Mouse (Mus musculus) forebrain, embryonic 10.5 days (tissue): ENCODE measurements around the gene Mroh3. TPM values are rescaled to one million over a fixed set of nuclear protein-coding genes. Genes with fewer than 3 reads are reported as not detected.

Source experiments
- DNase-seq: peaks from one replicate; pipeline ENCODE4 v3.0.0-alpha.2; 2017; ENCODE audit warnings: low spot score; ENCODE audit errors: extremely low spot score
- H3K27ac ChIP-seq: fragments of 300-500 bp; sonication (generic); 2 replicates; pipeline ENCODE4 v1.5.1; 2016; ENCODE audit warnings: mild to moderate bottlenecking
- H3K27me3 ChIP-seq: fragments of 300-500 bp; sonication (generic); 2 replicates; pipeline ENCODE4 v1.6.1; 2016; ENCODE audit warnings: mild to moderate bottlenecking; ENCODE audit not compliant: poor library complexity, severe bottlenecking
- H3K36me3 ChIP-seq: fragments of 300-500 bp; sonication (generic); replicated peaks from 2 replicates; pipeline ENCODE4 v1.6.1; 2016; ENCODE audit warnings: mild to moderate bottlenecking, moderate library complexity
- H3K4me1 ChIP-seq: fragments of 300-500 bp; sonication (generic); 2 replicates; pipeline ENCODE4 v1.6.1; 2016
- H3K4me3 ChIP-seq: fragments of 300-500 bp; sonication (generic); 2 replicates; pipeline ENCODE4 v1.5.1; 2016; ENCODE audit warnings: mild to moderate bottlenecking, moderate library complexity
- H3K9me3 ChIP-seq: fragments of 300-500 bp; sonication (generic); 2 replicates; pipeline ENCODE4 v1.6.1; 2016; ENCODE audit warnings: mild to moderate bottlenecking, moderate library complexity
- WGBS: fragments of 180-500 bp; shearing (Covaris S2); methylation state at CpG from one replicate; pipeline ENCODE4 v1.1.7; 2016; 5-methylcytosine and 5-hydroxymethylcytosine counted together
- polyA plus RNA-seq: library from polyadenylated mRNA; unstranded; fragments of >200 nt; fragmentation: Nextera tagmentation; extraction: Ambion mirVana; gene quantifications from 2 replicates; pipeline ENCODE4 v1.2.1, GENCODE M21; 2016

Gene Mroh3
- polyA plus RNA-seq, 1 experiment from 2014 or later: 0.27 TPM

DNA sequence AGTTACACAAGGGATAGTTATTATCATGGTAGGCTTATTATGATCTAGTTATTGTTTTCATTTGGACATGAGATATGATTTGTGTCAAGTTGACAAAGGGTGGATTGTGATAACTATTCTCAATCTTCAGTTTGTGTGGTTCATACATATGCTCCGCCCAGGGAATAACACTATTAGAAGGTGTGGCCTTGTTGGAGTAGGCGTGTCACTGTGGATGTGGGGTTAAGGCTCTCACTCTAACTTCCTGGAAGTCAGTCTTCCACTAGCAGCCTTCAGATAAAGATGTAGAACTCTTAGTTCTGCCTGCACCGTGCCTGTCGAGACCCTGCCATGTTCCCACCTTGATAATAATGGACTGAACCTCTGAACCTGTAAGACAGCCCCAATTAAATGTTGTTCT lies 25.9 kb upstream of the Mroh3 start:
- H3K4me3 ChIP-seq: no peak overlapping the region
- 87% methylated on average over 4 of the region's 4 CpGs for WGBS
- H3K4me1 ChIP-seq: peaks cover 16% of the 10 kb centered on the region
- DNase-seq: no peak
- H3K36me3 ChIP-seq: no peaks in the 10 kb centered on the region
- H3K9me3 ChIP-seq: no peaks in the 10 kb centered on the region
- no peak overlapping the region for H3K27ac ChIP-seq
- H3K27me3 ChIP-seq: peaks cover 24% of the 10 kb centered on the region

GRCm38 (mm10) chr1:136234595-136235092 lies 22.0 kb upstream of the Mroh3 start:
- peaks cover 36% of the 10 kb centered on the region for H3K27me3 ChIP-seq
- H3K9me3 ChIP-seq: no peaks in the 10 kb centered on the region
- DNase-seq: no peak
- under 1% methylated on average over 9 of the region's 9 CpGs for WGBS
- H3K4me3 ChIP-seq: peak overlapping the region; percentile 72
- no peaks in the 10 kb centered on the region for H3K36me3 ChIP-seq
- H3K4me1 ChIP-seq: peaks cover 50% of the 10 kb centered on the region
- H3K27ac ChIP-seq: peak overlapping the region; percentile 95

- H3K27me3 ChIP-seq: peaks cover 37% of the 10 kb centered on the region
- WGBS: under 1% methylated on average over 51 of the region's 51 CpGs
These were observed 21.4 kb upstream of the Mroh3 start, which contains the start of gene Inava for GRCm38 (mm10) chr1:136233892-136234594. Inava (minus strand) TSS chr1:136234264.

GRCm38 (mm10) chr1:136232986-136233790 lies 20.6 kb upstream of the Mroh3 start:
- peak; percentile 64 for DNase-seq
- Histone ChIP-seq H3K4me3 (peak overlapping the region; percentile 72), H3K27ac (peak overlapping the region; percentile 95), H3K4me1 (peaks cover 64% of the 10 kb centered on the region), H3K9me3 (no peaks in the 10 kb centered on the region), H3K27me3 (peaks cover 37% of the 10 kb centered on the region), H3K36me3 (peaks cover 4% of the 10 kb centered on the region)
- WGBS: under 1% methylated on average over 23 of the region's 23 CpGs

More at GRCm38 (mm10) chr1:136233892-136234594, 21.4 kb upstream of the Mroh3 start, which contains the start of gene Inava:
- peak within 1 kb of the TSS; percentile 95 for H3K27ac ChIP-seq
- peak; percentile 93 for DNase-seq
- peaks cover 56% of the 10 kb centered on the region for H3K4me1 ChIP-seq
- no peaks in the 10 kb centered on the region for H3K9me3 ChIP-seq
- peak within 1 kb of the TSS; percentile 72 for H3K4me3 ChIP-seq
- H3K36me3 ChIP-seq: no peaks in the 10 kb centered on the region

DNA sequence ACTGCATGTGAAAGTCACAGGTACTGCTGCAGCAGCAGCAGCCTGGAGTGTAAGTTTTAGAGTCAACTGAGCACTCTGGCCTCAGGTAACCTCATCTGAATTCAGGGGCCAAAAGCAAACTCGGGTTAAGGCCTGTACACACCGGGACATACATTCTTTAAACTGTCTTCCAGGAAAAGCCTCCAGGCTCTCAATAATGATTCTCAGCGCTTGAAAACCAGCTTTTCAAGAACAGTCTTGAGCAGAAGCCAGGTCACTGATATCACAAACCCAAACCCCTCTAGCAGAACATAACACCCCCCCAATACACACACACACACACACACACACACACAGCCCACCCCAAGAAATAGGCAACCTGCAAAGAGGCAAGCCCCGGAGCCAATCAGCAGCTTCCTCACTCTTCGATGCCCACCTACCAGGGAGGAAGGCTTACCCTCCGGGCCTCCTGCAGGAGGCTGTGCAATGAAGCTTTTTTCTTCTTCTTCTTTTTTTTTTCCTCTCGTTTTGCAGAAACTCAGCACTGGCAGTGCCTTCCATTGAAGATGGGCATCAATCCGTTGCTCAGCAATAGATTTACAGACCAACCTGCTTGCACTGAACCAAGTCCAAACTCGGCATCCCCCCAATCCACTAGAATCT lies 19.8 kb upstream of the Mroh3 start:
- Histone ChIP-seq H3K4me1 (peaks cover 70% of the 10 kb centered on the region), H3K27me3 (peaks cover 37% of the 10 kb centered on the region), H3K4me3 (peak overlapping the region; percentile 72), H3K36me3 (peaks cover 11% of the 10 kb centered on the region), H3K27ac (peak overlapping the region; percentile 95), H3K9me3 (no peaks in the 10 kb centered on the region)
- peak; percentile 44 for DNase-seq
- WGBS: 2% methylated on average over 9 of the region's 9 CpGs

- Histone ChIP-seq H3K36me3 (peaks cover 19% of the 10 kb centered on the region), H3K4me3 (peak overlapping the region; percentile 72), H3K27ac (peak overlapping the region; percentile 80), H3K27me3 (peaks cover 34% of the 10 kb centered on the region), H3K4me1 (peaks cover 70% of the 10 kb centered on the region), H3K9me3 (no peaks in the 10 kb centered on the region)
- no peak for DNase-seq
- WGBS: 3% methylated on average over 6 of the region's 6 CpGs
These were observed 19.0 kb upstream of the Mroh3 start for GRCm38 (mm10) chr1:136231596-136231995.

DNA sequence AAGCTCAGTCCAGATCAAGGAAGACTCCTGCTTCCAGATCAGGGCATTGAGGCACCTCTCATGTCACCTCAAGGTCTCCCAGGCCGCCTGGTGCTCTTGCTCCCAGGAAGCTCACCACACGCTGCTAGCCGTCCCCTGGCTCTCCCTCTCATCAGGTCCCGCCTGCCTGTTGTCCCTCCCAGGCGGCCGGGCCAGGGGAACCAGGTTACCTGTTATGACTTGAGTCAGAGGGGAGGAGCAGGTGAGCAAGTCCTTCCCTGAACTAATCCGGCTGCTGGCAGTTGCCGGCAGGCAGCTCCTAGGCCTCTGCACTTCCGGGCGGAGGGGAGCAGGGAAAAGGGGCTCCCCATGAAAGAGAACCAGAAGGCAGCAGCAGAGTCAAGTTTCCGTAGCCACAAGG lies 17.6 kb upstream of the Mroh3 start:
- H3K4me3 ChIP-seq: peak overlapping the region; percentile 72
- peak overlapping the region; percentile 80 for H3K27ac ChIP-seq
- H3K27me3 ChIP-seq: peaks cover 20% of the 10 kb centered on the region
- H3K9me3 ChIP-seq: no peaks in the 10 kb centered on the region
- DNase-seq: no peak
- H3K36me3 ChIP-seq: peaks cover 33% of the 10 kb centered on the region
- WGBS: 19% methylated on average over 11 of the region's 11 CpGs
- peaks cover 73% of the 10 kb centered on the region for H3K4me1 ChIP-seq

DNA sequence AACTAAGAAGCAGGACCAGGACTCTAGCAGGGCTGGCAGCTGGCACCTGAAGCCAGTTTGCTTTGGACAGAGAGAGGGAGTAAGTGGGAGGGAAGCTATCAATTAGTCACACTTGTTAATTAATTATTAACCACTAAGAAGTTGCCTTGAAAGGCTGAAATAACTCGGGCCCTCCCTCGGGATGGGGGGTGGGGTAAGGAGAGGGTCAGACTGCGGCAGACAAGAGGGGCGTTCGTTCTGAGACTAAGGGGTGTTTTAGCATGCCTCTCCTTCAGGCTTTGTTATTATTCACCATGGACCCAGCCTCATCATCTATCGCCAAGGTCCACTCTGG lies 16.4 kb upstream of the Mroh3 start:
- H3K27ac ChIP-seq: peak overlapping the region; percentile 80
- 7% methylated on average over 6 of the region's 6 CpGs for WGBS
- H3K4me3 ChIP-seq: peak overlapping the region; percentile 72; the same call in 1 of the 2 replicates
- peaks cover 62% of the 10 kb centered on the region for H3K4me1 ChIP-seq
- H3K36me3 ChIP-seq: peaks cover 45% of the 10 kb centered on the region
- no peak for DNase-seq
- H3K27me3 ChIP-seq: peaks cover 16% of the 10 kb centered on the region; the same call in 1 of the 2 replicates
- H3K9me3 ChIP-seq: no peaks in the 10 kb centered on the region

DNA sequence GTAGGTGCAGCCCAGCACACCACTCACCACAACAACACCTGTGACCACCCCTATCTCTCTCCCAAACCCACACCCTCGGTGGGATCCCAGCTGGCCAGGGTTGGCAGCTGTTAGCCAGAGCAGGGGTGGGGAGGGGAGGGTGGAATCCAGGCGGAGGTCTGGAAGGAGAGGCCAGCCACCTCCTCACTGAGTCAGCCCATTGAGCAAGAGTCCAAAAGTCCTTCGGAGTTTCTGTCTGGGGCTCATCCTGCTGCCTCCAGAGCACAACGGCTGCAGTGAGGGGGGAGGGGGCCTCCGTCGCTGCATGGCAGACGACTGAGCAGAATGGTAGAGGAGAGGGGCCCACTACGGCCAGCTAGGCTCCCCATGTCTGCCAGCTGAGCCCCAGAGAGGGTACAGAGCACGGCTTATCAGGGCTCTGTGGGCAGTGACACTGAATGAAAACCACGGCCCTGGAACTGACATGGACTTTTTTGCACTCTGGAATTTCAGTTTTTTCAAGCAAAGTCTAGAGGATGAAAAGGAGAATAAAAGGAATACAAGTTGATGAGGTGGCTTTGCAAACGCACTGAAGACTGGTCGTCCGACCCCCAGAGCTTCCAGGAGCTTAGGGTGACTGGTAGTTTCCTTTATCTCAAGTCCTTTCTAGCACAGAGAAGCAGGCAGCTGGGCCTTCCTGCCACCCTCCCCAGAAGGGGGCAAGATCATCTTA lies 15.9 kb upstream of the Mroh3 start:
- Histone ChIP-seq H3K27me3 (peaks cover 16% of the 10 kb centered on the region; the same call in 1 of the 2 replicates), H3K36me3 (peaks cover 51% of the 10 kb centered on the region), H3K4me3 (peak overlapping the region; percentile 72; the same call in 1 of the 2 replicates), H3K4me1 (peaks cover 57% of the 10 kb centered on the region), H3K27ac (peak overlapping the region; percentile 80), H3K9me3 (no peaks in the 10 kb centered on the region)
- DNase-seq: no peak
- WGBS: 19% methylated on average over 13 of the region's 13 CpGs

DNA sequence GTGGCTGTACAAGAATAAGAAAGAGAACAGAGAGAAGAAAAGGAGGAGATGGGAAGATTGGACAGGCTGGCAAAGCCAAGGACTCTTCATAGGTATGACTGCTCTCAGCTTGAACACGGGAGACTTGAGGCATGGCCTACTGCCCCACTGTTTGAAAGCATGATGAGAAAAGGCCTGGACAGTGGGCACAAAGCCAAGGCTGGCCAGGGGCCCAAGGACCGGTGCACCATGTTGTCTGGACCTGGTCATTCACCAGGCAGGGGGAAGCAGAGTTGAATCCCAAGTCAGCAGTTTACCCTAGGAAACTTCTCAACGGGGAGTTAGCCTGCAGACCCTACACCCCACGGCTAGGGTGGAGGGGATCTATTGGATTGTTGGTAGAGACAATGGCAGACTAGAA lies 15.2 kb upstream of the Mroh3 start:
- Histone ChIP-seq H3K4me3 (no peak overlapping the region), H3K27me3 (peaks cover 16% of the 10 kb centered on the region; the same call in 1 of the 2 replicates), H3K27ac (peak overlapping the region; percentile 80), H3K4me1 (peaks cover 55% of the 10 kb centered on the region), H3K36me3 (peaks cover 57% of the 10 kb centered on the region), H3K9me3 (no peaks in the 10 kb centered on the region)
- DNase-seq: no peak
- WGBS: 81% methylated on average over 4 of the region's 4 CpGs

GRCm38 (mm10) chr1:136226626-136227025 lies 14.0 kb upstream of the Mroh3 start:
- no peaks in the 10 kb centered on the region for H3K9me3 ChIP-seq
- DNase-seq: no peak
- H3K4me1 ChIP-seq: peaks cover 43% of the 10 kb centered on the region
- peaks cover 15% of the 10 kb centered on the region; the same call in 1 of the 2 replicates for H3K27me3 ChIP-seq
- H3K4me3 ChIP-seq: no peak overlapping the region
- H3K27ac ChIP-seq: no peak overlapping the region
- H3K36me3 ChIP-seq: peaks cover 69% of the 10 kb centered on the region
- 93% methylated on average over 8 of the region's 8 CpGs for WGBS

DNA sequence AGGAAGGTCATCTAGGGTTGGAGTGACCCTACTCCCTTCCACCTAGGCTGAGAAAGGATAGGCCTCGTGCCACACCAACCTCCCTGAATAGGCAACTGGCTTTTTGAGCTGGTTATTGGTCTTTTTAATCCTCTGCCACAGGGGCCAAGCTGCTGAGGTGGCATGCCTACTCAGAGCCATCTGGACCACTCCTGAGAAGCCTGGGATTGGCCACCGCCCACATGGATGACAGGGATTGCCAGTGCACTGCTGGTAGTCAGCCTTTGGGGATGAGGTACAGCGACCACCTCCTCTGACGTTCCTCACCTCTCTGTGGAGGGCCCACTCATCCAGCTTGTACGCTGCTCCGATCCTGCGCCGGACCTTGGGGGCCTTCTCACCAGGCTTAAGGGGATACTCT lies 13.2 kb upstream of the Mroh3 start:
- Histone ChIP-seq H3K4me3 (no peak overlapping the region), H3K27me3 (peaks cover 12% of the 10 kb centered on the region; the same call in 1 of the 2 replicates), H3K36me3 (peaks cover 77% of the 10 kb centered on the region), H3K9me3 (no peaks in the 10 kb centered on the region), H3K4me1 (peaks cover 35% of the 10 kb centered on the region), H3K27ac (no peak overlapping the region)
- DNase-seq: no peak
- 97% methylated on average over 8 of the region's 8 CpGs for WGBS
